Comparison of ENCODE assay signal across 8 mouse cellular contexts in genomic region chr15:95792261-95793260, GRCm38 (mm10). TPM values are rescaled to one million over a fixed set of nuclear protein-coding genes. Genes with fewer than 3 reads are reported as not detected.
DNase-seq lines count a peak whose midpoint lies in the region; ATAC-seq and TF ChIP-seq lines count a peak whose summit lies in the region.

No protein-coding gene starts in this region.

- H3K36me3 ChIP-seq in kidney, postnatal 0 days (ENCODE audit: insufficient read depth, low read length): no peaks in the 10 kb centered on the region
- no peaks in the 10 kb centered on the region for H3K36me3 ChIP-seq in hindbrain, embryonic 13.5 days
- H3K36me3 ChIP-seq in stomach, embryonic 16.5 days (ENCODE audit: control insufficient read depth, insufficient read depth, low read length): no peaks in the 10 kb centered on the region

- peak; percentile 61 for TF ChIP-seq CTCF in kidney, postnatal 0 days (IDR thresholded peaks at IDR 0.05; ENCODE audit: low read depth)
- peak; percentile 48 for TF ChIP-seq CTCF in bone marrow, adult 2 months (IDR thresholded peaks at IDR 0.05; ENCODE audit: control insufficient read depth, insufficient read depth, low read length)

- peak; percentile 32 for DNase-seq in kidney, postnatal 0 days (ENCODE audit: low spot score)
- DNase-seq in kidney, adult 9 months: no peak
- no peak for DNase-seq in right cerebral cortex, postnatal 25 days
- no peak for DNase-seq in left cerebral cortex, adult 11 months (ENCODE audit: low spot score)

- H3K9me3 ChIP-seq in kidney, postnatal 0 days (replicated peaks; ENCODE audit: low read length): no peaks in the 10 kb centered on the region
- H3K9me3 ChIP-seq in hindbrain, embryonic 13.5 days: no peaks in the 10 kb centered on the region
- no peaks in the 10 kb centered on the region for H3K9me3 ChIP-seq in stomach, embryonic 16.5 days (replicated peaks; ENCODE audit: control insufficient read depth, low read length)

- ATAC-seq in kidney, postnatal 0 days (replicated peaks; ENCODE audit: low FRiP score, low read depth): no peak
- ATAC-seq in hindbrain, embryonic 13.5 days (ENCODE audit: low FRiP score): no peak
- peak; percentile 20 for ATAC-seq in megakaryocyte, adult 5-6 weeks (ENCODE audit: poor library complexity, severe bottlenecking)
- ATAC-seq in stomach, embryonic 16.5 days (ENCODE audit: insufficient read depth, low FRiP score): no peak

- peak overlapping the region; percentile 89; the same call in 1 of the 2 replicates for H3K4me3 ChIP-seq in kidney, postnatal 0 days (replicated peaks; ENCODE audit: low read depth, low read length)
- H3K4me3 ChIP-seq in bone marrow, adult 2 months (replicated peaks; ENCODE audit: control insufficient read depth, low read depth, low read length): no peak overlapping the region
- peak overlapping the region; percentile 79 for H3K4me3 ChIP-seq in hindbrain, embryonic 13.5 days
- peak overlapping the region; percentile 69 for H3K4me3 ChIP-seq in stomach, embryonic 16.5 days (replicated peaks; ENCODE audit: low read length)

- peak overlapping the region; percentile 91 for H3K4me2 ChIP-seq in kidney, postnatal 0 days (ENCODE audit: low read length)
- peak overlapping the region; percentile 79 for H3K4me2 ChIP-seq in hindbrain, embryonic 13.5 days
- peak overlapping the region; percentile 76 for H3K4me2 ChIP-seq in stomach, embryonic 16.5 days (ENCODE audit: low read depth, low read length)

- H3K4me1 ChIP-seq in kidney, postnatal 0 days (replicated peaks; ENCODE audit: insufficient read depth, low read length): peaks cover 36% of the 10 kb centered on the region
- peaks cover 8% of the 10 kb centered on the region for H3K4me1 ChIP-seq in bone marrow, adult 2 months (ENCODE audit: control insufficient read depth, insufficient read depth, low read length)
- H3K4me1 ChIP-seq in hindbrain, embryonic 13.5 days (replicated peaks): peaks cover 41% of the 10 kb centered on the region
- peaks cover 24% of the 10 kb centered on the region for H3K4me1 ChIP-seq in stomach, embryonic 16.5 days (ENCODE audit: control insufficient read depth, insufficient read depth, low read length)

- H3K27ac ChIP-seq in kidney, postnatal 0 days: no peak overlapping the region
- H3K27ac ChIP-seq in bone marrow, adult 2 months (ENCODE audit: control insufficient read depth, insufficient read depth, low read depth, low read length, poor library complexity): no peak overlapping the region
- H3K27ac ChIP-seq in hindbrain, embryonic 13.5 days: no peak overlapping the region
- no peak overlapping the region for H3K27ac ChIP-seq in stomach, embryonic 16.5 days (ENCODE audit: low read length)

- H3K27me3 ChIP-seq in kidney, postnatal 0 days (ENCODE audit: insufficient read depth, low read length): no peaks in the 10 kb centered on the region
- H3K27me3 ChIP-seq in hindbrain, embryonic 13.5 days: no peaks in the 10 kb centered on the region
- H3K27me3 ChIP-seq in stomach, embryonic 16.5 days (ENCODE audit: control insufficient read depth, insufficient read depth, low read length): no peaks in the 10 kb centered on the region

- 70% methylated on average over 25 of the region's 25 CpGs for WGBS in kidney, postnatal 0 days
- 61% methylated on average over 25 of the region's 25 CpGs for WGBS in bone marrow, adult 2 months
- 81% methylated on average over 25 of the region's 25 CpGs for WGBS in hindbrain, embryonic 13.5 days
- WGBS in stomach, embryonic 16.5 days: 74% methylated on average over 25 of the region's 25 CpGs

- TF ChIP-seq POLR2A in bone marrow, adult 2 months (IDR thresholded peaks at IDR 0.05; ENCODE audit: borderline replicate concordance, control insufficient read depth, low read depth, low read length): no peak

- no peak overlapping the region for H3K9ac ChIP-seq in kidney, postnatal 0 days (ENCODE audit: low read depth, low read length)
- H3K9ac ChIP-seq in hindbrain, embryonic 13.5 days: no peak overlapping the region
- no peak overlapping the region for H3K9ac ChIP-seq in stomach, embryonic 16.5 days (ENCODE audit: low read length)

RNA-seq across cellular contexts. Expression of gene Ano6, which starts 1.9 kb away (rescaled TPM):
- polyA plus RNA-seq in kidney, postnatal 0 days (2015; fragmentation: Nextera tagmentation; extraction: Ambion mirVana): 35.2 and 39.6 TPM in 2 replicates
- 9.0 and 24.4 TPM in 2 replicates for polyA plus RNA-seq in bone marrow, adult 2 months (2011; ENCODE audit: insufficient read depth, insufficient read length, low replicate concordance, missing spikeins)
- polyA plus RNA-seq in hindbrain, embryonic 13.5 days (2015; fragmentation: Nextera tagmentation; extraction: Ambion mirVana): 28.7 and 31.2 TPM in 2 replicates
- total RNA-seq in megakaryocyte, adult 5-6 weeks (2015): 32.6 and 39.0 TPM in 2 replicates
- total RNA-seq in megakaryocyte, adult 5-6 weeks (2017): 46.7 and 47.2 TPM in 2 replicates
- 41.8 and 44.9 TPM in 2 replicates for polyA plus RNA-seq in stomach, embryonic 16.5 days (2015; fragmentation: Nextera tagmentation; extraction: Ambion mirVana)
